14 mouse cellular contexts compared by ENCODE assay signal in the genomic region with DNA sequence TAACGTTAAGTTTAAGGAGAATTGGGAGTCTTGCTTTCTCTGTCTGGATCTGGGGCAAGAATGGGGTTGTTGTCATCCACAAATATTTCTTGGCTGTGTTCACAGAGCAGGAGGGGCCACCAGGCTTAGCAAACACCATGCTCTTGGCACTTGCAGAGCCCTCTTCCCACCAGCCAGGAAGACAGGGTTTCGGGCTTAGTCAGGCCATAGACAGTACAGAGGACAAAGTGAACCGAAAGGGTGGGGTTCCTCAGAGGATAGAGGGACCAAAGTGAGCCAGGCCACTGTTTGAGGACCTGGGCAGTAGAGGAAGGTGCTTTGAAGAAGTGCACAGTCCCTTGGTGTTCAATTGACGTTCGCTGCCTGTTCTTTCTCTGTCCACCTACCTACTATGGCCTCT. TPM values are rescaled to one million over a fixed set of nuclear protein-coding genes. Genes with fewer than 3 reads are reported as not detected.
DNase-seq lines count a peak whose midpoint lies in the region; ATAC-seq and TF ChIP-seq lines count a peak whose summit lies in the region.
"Had no signal": no experiment of that assay in that cellular context is flagged by ENCODE, and none has a peak within 500 bp of the region (broad histone marks: within the 10 kb centered on the region; RNA-seq: fewer than 3 reads in every experiment).

No protein-coding gene starts in this region.

- no peak overlapping the region for H3K9ac ChIP-seq in heart, postnatal 0 days (replicated peaks; ENCODE audit: low read depth, low read length)
- no peak overlapping the region for H3K9ac ChIP-seq in midbrain, postnatal 0 days (replicated peaks; ENCODE audit: low read length, poor library complexity, severe bottlenecking)
- H3K9ac ChIP-seq: hindbrain, embryonic 13.5 days had no signal

- intact Hi-C loops in heart, postnatal 36 days (cut with DNase I), result loop anchor here (10.0 kb wide), 3 partner anchors 134 to 1674 kb away; a partner anchor contains a TSS

- H3K4me1 ChIP-seq in heart, postnatal 0 days (ENCODE audit: control insufficient read depth, insufficient read depth), result 0 out of 2 replicates have a peak, but pooled peaks cover 17% of the 10 kb centered on the region
- peaks cover 4% of the 10 kb centered on the region; the same call in 1 of the 2 replicates for H3K4me1 ChIP-seq in midbrain, postnatal 0 days (ENCODE audit: insufficient read depth, low read length)

- H3K9me3 ChIP-seq in heart, postnatal 0 days (replicated peaks; ENCODE audit: control insufficient read depth, low read length), result no peaks in the 10 kb centered on the region
- H3K9me3 ChIP-seq in midbrain, postnatal 0 days (ENCODE audit: low read length), result no peaks in the 10 kb centered on the region
- H3K9me3 ChIP-seq: hindbrain, embryonic 13.5 days; midbrain, embryonic 10.5 days had no signal

- peaks cover 28% of the 10 kb centered on the region; the same call in 1 of the 2 replicates for H3K27me3 ChIP-seq in heart, postnatal 0 days (ENCODE audit: control insufficient read depth, insufficient read depth, low read length)
- H3K27me3 ChIP-seq in midbrain, postnatal 0 days (ENCODE audit: insufficient read depth, low read length), result peaks cover 37% of the 10 kb centered on the region; the same call in 1 of the 2 replicates

- no peak for ATAC-seq in heart, postnatal 0 days (ENCODE audit: insufficient read depth, low read depth)
- ATAC-seq in midbrain, postnatal 0 days (ENCODE audit: low FRiP score), result no peak
- no peak for ATAC-seq in granulocyte monocyte progenitor cell, adult 5-6 weeks (replicated peaks; ENCODE audit: poor library complexity, severe bottlenecking)

- TF ChIP-seq CTCF in heart, postnatal 0 days (IDR thresholded peaks at IDR 0.05; ENCODE audit: low read depth), result no peak
- no peak for TF ChIP-seq CTCF in midbrain, postnatal 0 days (IDR thresholded peaks at IDR 0.05)

- peak; percentile 47 for DNase-seq in cerebellum, adult 11 months
- no peak for DNase-seq in cerebellum, postnatal 4 days (ENCODE audit: low spot score in 2 of 2)
- no peak for DNase-seq in heart, postnatal 0 days (ENCODE audit: low spot score)
- DNase-seq in heart, postnatal 36 days, result no peak
- DNase-seq in lung, postnatal 36 days, result peak; percentile 48
- DNase-seq in lung, postnatal 14 days, result no peak
- DNase-seq in midbrain, postnatal 0 days (ENCODE audit: low spot score), result no peak
- DNase-seq: embryo, embryonic 11 days; kidney, adult 2 months; thymus, postnatal 36 days had no signal

- WGBS in heart, postnatal 0 days, result 53% methylated on average over 5 of the region's 5 CpGs
- 74% methylated on average over 5 of the region's 5 CpGs for WGBS in midbrain, postnatal 0 days

- H3K4me2 ChIP-seq in heart, postnatal 0 days (ENCODE audit: low read depth, low read length), result no peak overlapping the region
- H3K4me2 ChIP-seq in midbrain, postnatal 0 days (ENCODE audit: low read depth, low read length, poor library complexity, severe bottlenecking), result no peak overlapping the region
- H3K4me2 ChIP-seq: hindbrain, embryonic 13.5 days had no signal

- H3K4me3 ChIP-seq in heart, postnatal 0 days (ENCODE audit: low read depth, low read length), result no peak overlapping the region
- no peak overlapping the region for H3K4me3 ChIP-seq in midbrain, postnatal 0 days (ENCODE audit: low read depth, low read length)
- H3K4me3 ChIP-seq: hindbrain, embryonic 13.5 days; midbrain, embryonic 10.5 days; myocyte had no signal

- H3K36me3 ChIP-seq in heart, postnatal 0 days (replicated peaks; ENCODE audit: control insufficient read depth, insufficient read depth, low read length), result no peaks in the 10 kb centered on the region
- no peaks in the 10 kb centered on the region for H3K36me3 ChIP-seq in midbrain, postnatal 0 days (ENCODE audit: insufficient read depth, low read length)
- H3K36me3 ChIP-seq: hindbrain, embryonic 13.5 days; midbrain, embryonic 10.5 days had no signal

- H3K27ac ChIP-seq in heart, postnatal 0 days (ENCODE audit: low read depth), result peak overlapping the region; percentile 47
- H3K27ac ChIP-seq in midbrain, postnatal 0 days (ENCODE audit: low read depth, low read length), result no peak overlapping the region
- H3K27ac ChIP-seq: hindbrain, embryonic 13.5 days; midbrain, embryonic 10.5 days had no signal

- no peak for TF ChIP-seq EP300 in heart, postnatal 0 days (IDR thresholded peaks at IDR 0.05; ENCODE audit: low read depth)

RNA-seq across cellular contexts. Expression of a gene that starts 4.6 kb away (rescaled TPM):
- 126 and 131 TPM in 2 replicates for total RNA-seq in heart, postnatal 0 days (2014; rRNA removed; ENCODE audit: low replicate concordance)
- polyA plus RNA-seq in heart, postnatal 0 days (2015; fragmentation: Nextera tagmentation; extraction: Ambion mirVana), result 51.7 and 54.3 TPM in 2 replicates
- total RNA-seq in heart, postnatal 36 days (2021), result 10 to 100 TPM; 73.3 to 85.1 TPM
- 23.2 and 28.6 TPM in 2 replicates for total RNA-seq in midbrain, postnatal 0 days (2014; rRNA removed)
- 7.3 and 7.7 TPM in 2 replicates for polyA plus RNA-seq in midbrain, postnatal 0 days (2015; fragmentation: Nextera tagmentation; extraction: Ambion mirVana)
- 7.4 and 10.5 TPM in 2 replicates for total RNA-seq in granulocyte monocyte progenitor cell, adult 5-6 weeks (2014; fragmentation: Nextera tagmentation)
- 0.60 and 5.3 TPM in 2 replicates for total RNA-seq in granulocyte monocyte progenitor cell, adult 5-6 weeks (2017)

Comparison
In these comparisons a context has a peak if more than half of its experiments do, and no peak if none do; other contexts are left out.
1. DNase-seq: peak in cerebellum, adult 11 months (single experiment) and lung, postnatal 36 days (single experiment); none in cerebellum, postnatal 4 days (0 of 2), heart, postnatal 0 days (single experiment), heart, postnatal 36 days (0 of 2), lung, postnatal 14 days (single experiment) and midbrain, postnatal 0 days (single experiment).